In the genomic region with DNA sequence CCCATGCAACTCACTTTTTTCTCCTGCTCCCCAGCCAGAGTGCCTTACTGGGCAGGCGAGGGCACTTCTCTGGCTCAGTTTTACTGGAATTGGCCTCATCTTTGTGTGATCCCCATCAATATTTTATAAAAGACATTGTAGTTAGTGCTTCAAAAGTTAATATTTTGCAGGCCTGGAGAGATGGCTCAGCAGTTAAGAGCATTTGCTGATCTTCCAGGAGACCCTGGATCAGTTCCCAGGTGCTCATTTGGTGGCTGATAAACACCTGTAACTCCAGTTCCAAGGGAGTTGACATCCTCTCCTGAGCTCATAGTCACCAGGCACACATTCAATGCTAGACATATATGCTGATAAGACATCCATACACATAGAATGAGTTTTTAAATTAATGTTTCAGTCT, we compare ENCODE assay signal across 21 mouse cellular contexts.
"Had no signal": no experiment of that assay in that cellular context is flagged by ENCODE, and none has a peak within 500 bp of the region (broad histone marks: within the 10 kb centered on the region; RNA-seq: fewer than 3 reads in every experiment).

No protein-coding gene starts in this region.

- H3K9me3 ChIP-seq: kidney, embryonic 15.5 days; limb, embryonic 12.5 days; limb, embryonic 15.5 days; liver, embryonic 13.5 days; midbrain, embryonic 12.5 days had no signal

- H3K4me3 ChIP-seq: kidney, embryonic 15.5 days; left cerebral cortex, adult 2 months; limb, embryonic 12.5 days; limb, embryonic 15.5 days; liver, embryonic 13.5 days; midbrain, embryonic 12.5 days; myocyte had no signal

- H3K27ac ChIP-seq: kidney, embryonic 15.5 days; left cerebral cortex, adult 2 months; limb, embryonic 12.5 days; limb, embryonic 15.5 days; liver, embryonic 13.5 days; midbrain, embryonic 12.5 days; stomach, postnatal 0 days had no signal

- H3K36me3 ChIP-seq: kidney, embryonic 15.5 days; limb, embryonic 12.5 days; limb, embryonic 15.5 days; liver, embryonic 13.5 days; midbrain, embryonic 12.5 days had no signal

- DNase-seq: layer of hippocampus, postnatal 36 days; liver, embryonic 13.5 days; lung, adult 2 months; lung, postnatal 14 days; lung, postnatal 4 days; right cerebral cortex, adult 18-20 months; right cerebral cortex, postnatal 14 days; right cerebral cortex, postnatal 4 days; thymus, adult 2 months; thymus, postnatal 14 days; thymus, postnatal 4 days had no signal

- H3K27me3 ChIP-seq: kidney, embryonic 15.5 days; limb, embryonic 12.5 days; limb, embryonic 15.5 days; liver, embryonic 13.5 days; midbrain, embryonic 12.5 days had no signal

- ATAC-seq: hindbrain, embryonic 16.5 days; intestine, embryonic 16.5 days; midbrain, embryonic 16.5 days had no signal

- H3K4me1 ChIP-seq: kidney, embryonic 15.5 days; limb, embryonic 12.5 days; limb, embryonic 15.5 days; liver, embryonic 13.5 days; midbrain, embryonic 12.5 days had no signal

- H3K9ac ChIP-seq: kidney, embryonic 15.5 days; limb, embryonic 12.5 days; limb, embryonic 15.5 days; liver, embryonic 13.5 days; midbrain, embryonic 12.5 days had no signal

- H3K4me2 ChIP-seq: kidney, embryonic 15.5 days; limb, embryonic 12.5 days; limb, embryonic 15.5 days; liver, embryonic 13.5 days; midbrain, embryonic 12.5 days had no signal
